Mouse (Mus musculus): ENCODE results near the gene Vax1. TPM values are rescaled to one million over a fixed set of nuclear protein-coding genes. Genes with fewer than 3 reads are reported as not detected.

Vax1 gene
- polyA plus RNA-seq (2017; shearing (Covaris generic)): not detected

DNA sequence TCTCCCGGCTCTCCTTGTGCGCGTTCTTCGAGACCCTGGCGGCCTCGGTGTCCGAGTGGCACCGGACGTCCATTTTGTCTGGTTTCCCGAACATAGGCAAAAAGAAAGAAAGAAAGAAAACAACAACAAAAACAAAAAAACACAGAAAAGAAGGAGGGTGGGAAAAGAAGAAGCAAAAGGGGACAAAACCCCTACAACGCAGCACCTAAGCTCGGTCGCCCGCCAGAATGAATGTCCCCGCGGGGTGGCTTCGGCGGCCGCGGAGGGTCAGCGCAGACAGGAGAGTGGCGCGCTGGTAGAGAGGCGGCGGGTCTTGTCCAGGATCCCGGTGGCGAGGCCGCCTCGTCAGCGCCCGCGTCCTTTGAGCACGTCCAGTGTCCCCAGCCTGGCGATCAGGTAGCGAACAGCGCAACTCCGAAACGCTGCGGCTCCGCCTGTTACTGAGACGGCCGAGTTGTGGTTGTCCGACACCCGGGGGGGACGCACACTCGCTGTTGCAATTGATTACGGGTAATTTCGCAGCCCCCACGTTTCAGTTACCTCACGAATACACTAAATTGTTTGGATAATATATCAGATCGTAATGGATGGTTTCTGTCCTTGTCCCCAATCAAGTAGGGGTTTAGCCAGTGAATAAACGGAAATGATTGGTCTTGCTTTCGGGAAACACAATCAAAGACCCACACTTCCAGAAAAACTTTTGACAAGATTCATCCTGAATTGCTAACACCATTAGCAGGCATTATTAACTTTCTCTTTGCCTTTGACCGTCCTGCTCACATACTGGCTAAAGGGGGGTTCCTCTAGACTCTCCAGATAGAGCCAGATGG, at the start of gene Vax1:
Vax1 (minus strand) TSS at position 121 of the 830 bp plus-strand sequence.
- no peak for ATAC-seq

GRCm38 (mm10) chr19:59218991-59219390, 49.1 kb upstream of the Vax1 start, which contains the start of gene Kcnk18:
Gene Kcnk18, plus strand, starts transcription at chr19:59219214.
- no peak for ATAC-seq

GRCm38 (mm10) chr19:59216891-59217290, 47.0 kb upstream of the Vax1 start:
- no peak for ATAC-seq

- no peak for ATAC-seq
Measured at GRCm38 (mm10) chr19:59208986-59209385, 39.1 kb upstream of the Vax1 start.

DNA sequence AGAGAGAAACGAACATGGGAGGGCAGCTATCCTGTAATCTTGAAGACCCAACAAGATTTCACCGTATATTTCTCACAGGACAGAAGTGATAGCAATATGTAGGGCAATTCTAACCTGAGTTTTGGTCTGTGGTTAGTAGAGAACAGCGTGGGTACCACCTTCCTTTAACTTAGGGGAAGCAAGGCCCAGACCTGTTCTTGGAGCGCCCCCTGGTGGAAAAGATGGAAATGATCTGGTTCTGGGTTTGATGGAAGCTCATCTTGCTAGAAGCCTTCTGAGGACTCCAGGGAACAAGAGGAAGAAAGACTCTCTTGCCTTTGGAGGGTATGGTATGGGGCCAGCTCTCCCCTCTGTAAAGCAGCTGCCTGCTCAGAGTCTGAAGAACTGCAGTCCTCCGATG, 38.6 kb upstream of the Vax1 start:
- ATAC-seq: peak; percentile 19

- ATAC-seq: no peak
Measured at GRCm38 (mm10) chr19:59198161-59198560, 28.3 kb upstream of the Vax1 start.

GRCm38 (mm10) chr19:59196111-59196666, 26.3 kb upstream of the Vax1 start:
- ATAC-seq: no peak

DNA sequence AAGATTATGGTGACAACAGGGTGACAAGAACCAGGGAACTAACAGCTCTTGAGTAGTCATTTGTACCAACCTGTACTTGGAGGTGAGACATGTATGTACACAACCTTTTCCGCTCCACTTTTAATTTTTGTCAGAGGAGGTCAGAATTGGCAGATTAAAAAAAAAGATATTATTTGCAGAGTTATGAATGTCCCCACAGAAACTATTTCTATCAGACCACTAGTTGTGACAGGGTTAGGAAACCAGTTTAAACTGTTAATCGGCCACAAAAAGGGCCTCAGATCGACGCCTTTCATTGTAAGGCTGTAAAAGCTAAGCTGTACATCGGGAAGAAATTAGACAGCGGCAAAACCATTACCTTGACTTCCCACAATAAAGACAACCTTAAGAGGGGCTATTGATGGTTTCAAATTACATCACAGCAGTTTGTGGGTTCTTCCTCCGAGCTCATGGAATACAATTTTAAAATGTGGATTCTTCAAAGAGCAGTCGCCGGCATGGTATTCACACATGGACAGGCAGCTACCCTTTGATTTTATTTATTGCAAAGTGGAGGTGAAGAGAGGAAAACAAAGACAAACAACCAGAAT, 25.4 kb upstream of the Vax1 start:
- ATAC-seq: no peak

GRCm38 (mm10) chr19:59193986-59194820, 24.3 kb upstream of the Vax1 start:
- no peak for ATAC-seq

- ATAC-seq: no peak
Measured at GRCm38 (mm10) chr19:59193456-59193855, 23.6 kb upstream of the Vax1 start.

- no peak for ATAC-seq
Measured at GRCm38 (mm10) chr19:59192491-59192890, 22.6 kb upstream of the Vax1 start.

- no peak for ATAC-seq
Measured at GRCm38 (mm10) chr19:59191123-59191505, 21.3 kb upstream of the Vax1 start.

DNA sequence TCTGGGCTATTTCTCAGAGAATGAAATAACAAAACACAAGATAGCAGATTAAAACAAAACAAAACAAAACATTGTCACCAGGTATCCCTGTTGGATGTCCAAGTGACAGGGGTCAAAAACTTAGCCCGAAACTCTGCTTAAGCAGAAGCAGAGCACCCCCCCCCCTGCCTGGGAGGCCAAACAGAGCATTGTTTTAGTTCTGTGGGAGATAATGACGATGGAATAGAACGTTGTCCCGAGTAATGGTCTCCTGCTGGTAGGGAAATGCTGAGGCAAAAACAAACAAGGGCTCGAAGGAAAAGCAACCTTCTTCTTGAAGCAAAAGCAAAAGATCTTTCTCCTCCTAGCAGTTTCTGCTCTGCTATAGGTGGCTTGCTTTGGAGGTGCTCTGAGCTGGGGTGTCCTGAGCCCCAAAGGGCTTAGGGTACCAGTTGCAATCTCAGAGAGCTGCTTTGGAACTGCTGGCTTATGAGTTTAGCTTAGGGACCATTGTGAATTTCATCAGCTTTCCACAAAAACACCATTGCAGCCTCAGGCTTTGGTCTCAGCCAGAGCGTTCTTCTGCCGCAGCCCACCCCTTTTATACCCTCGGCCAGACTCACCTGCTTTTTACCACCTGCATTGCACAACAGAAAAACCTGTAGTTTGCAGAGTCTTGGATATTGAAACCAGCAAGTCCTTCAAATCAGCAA, 20.7 kb upstream of the Vax1 start:
- ATAC-seq: no peak

- ATAC-seq: no peak
Measured at GRCm38 (mm10) chr19:59188981-59189380, 19.1 kb upstream of the Vax1 start.

- ATAC-seq: no peak
Measured at GRCm38 (mm10) chr19:59184000-59184399, 14.1 kb upstream of the Vax1 start.

GRCm38 (mm10) chr19:59173341-59174015, 3.6 kb upstream of the Vax1 start:
- no peak for ATAC-seq

GRCm38 (mm10) chr19:59172781-59173180, 2.9 kb upstream of the Vax1 start:
- no peak for ATAC-seq

DNA sequence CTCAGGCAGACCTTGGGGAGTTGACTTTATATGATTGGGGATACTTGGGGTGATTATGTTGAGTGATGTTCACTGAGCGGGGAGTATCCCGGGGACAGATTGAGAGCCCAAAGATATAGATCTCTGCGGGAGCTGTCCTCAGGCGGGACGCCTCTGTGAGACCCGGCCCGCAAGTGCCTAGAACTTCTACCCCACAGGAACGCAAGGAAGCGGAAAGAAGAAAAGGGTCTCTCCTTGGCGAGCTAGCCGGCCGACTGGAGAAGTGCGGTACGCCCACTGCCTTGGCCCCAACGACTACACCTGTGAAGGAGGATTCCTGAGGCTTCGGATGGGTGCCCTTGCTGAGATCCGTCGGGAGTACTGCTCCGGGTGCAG, 2.0 kb upstream of the Vax1 start:
- ATAC-seq: no peak

- ATAC-seq: no peak
Measured at GRCm38 (mm10) chr19:59171151-59171870, 1.5 kb upstream of the Vax1 start.

DNA sequence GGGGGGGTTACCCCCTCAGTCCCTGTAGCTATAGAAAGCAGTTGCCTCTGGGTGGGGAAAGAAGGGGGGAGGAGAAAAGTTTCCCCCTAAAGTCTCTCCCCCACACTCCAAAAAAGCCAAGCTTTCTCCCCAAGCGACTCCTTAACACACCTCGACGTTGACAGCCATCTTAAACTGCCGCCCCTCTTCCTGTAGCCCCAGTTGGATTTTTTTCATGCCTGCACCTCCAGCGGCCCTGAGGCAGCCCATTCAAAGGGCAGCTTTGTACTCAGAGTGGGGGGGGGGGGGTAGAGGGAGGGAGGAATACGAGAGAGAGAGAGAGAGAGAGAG, 875 bp upstream of the Vax1 start:
- ATAC-seq: no peak
